Mouse (Mus musculus): ENCODE results near the gene Ubxn4.

- TF ChIP-seq CTCF (IDR thresholded peaks at IDR 0.05; ENCODE audit: low read depth) = peak; percentile 26; the same call in 1 of the 2 replicates
- no peak for TF ChIP-seq EP300 (IDR thresholded peaks at IDR 0.05; ENCODE audit: low read depth)
Observed at GRCm38 (mm10) chr1:128309043-128309442, 65.3 kb downstream of the Ubxn4 start.
